Mouse (Mus musculus) forelimb bud, embryonic 11.5 days (tissue): ENCODE measurements around the gene Creg2.
A peak's percentile ranks its signal among the peaks of the same experiment; 100 is the strongest.
"Not testable (repeated sequence)": the region's sequence is repeated elsewhere in the genome, so short reads cannot be mapped to it uniquely, and the experiment has no call there.

ENCODE experiments used
- DNase-seq: peaks from one replicate; pipeline ENCODE4 v3.0.0-alpha.2; 2012; ENCODE audit warnings: low read depth, low spot score

Creg2 gene

DNA sequence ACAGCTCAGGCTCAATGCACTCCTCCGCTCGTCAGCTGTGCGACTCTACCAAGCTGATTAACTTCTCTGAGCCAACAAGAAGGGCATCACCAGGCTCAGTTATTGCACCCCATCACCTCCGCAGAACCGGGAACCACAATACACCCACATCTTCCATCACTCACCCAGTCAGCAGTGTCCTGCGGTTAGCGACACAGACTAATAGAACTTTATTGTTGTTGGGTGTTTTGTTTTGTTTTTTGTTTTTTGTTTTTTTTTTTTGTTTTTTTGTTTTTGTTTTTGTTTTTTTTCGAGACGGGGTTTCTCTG lies at the start of gene Creg2:
TSS of gene Creg2 (minus strand) at position 234 of the 308 bp plus-strand sequence.
- no peak for DNase-seq

- DNase-seq, result peak; percentile 54
Measured at GRCm38 (mm10) chr1:39700599-39701273, 49.5 kb upstream of the Creg2 start.

DNA sequence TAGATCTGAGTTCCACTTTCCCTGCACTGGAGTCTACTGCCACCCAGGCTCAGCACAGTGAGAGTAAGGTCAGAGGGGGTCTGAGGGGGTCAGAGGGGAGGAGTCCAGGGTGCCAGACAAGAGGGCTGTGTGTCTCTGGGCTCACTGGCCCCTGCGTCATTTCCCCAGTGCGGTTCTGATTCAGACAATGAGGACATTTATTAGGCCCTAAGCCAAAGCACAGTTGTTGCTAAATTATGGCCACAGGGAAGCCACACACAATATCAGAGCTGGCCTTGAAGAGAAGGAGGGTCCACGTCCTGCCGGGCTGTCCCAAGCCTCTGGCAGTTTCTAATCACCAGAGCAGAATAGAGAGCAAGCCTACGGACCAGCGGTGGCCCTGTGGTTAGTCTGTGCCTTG lies 47.2 kb upstream of the Creg2 start:
- DNase-seq, result no peak

GRCm38 (mm10) chr1:39695198-39695597 lies 43.9 kb upstream of the Creg2 start:
- DNase-seq, result no peak

GRCm38 (mm10) chr1:39694756-39695155 lies 43.5 kb upstream of the Creg2 start:
- no peak for DNase-seq

DNA sequence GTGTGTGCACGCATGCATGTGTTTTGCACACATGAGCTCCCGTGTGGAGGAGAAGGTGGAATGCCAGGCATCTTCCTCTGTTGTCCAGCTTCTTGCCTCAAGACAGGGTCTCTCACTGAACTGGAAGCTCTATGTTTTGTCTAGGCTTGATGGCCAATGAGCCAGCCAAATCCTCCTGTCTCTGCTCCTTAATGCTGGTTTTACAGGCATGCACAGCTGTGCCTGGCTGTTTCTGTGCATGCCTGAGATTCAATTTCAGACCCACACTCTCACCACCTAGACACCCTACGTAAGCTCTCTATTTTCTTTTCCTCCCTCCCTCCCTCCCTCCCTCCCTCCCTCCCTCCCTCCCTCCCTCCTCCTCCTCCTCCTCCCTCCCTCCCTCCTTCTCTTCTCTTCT lies 40.7 kb upstream of the Creg2 start:
- no peak for DNase-seq

GRCm38 (mm10) chr1:39691061-39691460 lies 39.8 kb upstream of the Creg2 start:
- DNase-seq, result no peak

- no peak for DNase-seq
Measured at GRCm38 (mm10) chr1:39688573-39688972, 37.3 kb upstream of the Creg2 start.

- no peak for DNase-seq
Measured at GRCm38 (mm10) chr1:39687279-39687678, 36.0 kb upstream of the Creg2 start.

- DNase-seq, result peak; percentile 72
Measured at GRCm38 (mm10) chr1:39685841-39686240, 34.6 kb upstream of the Creg2 start.

DNA sequence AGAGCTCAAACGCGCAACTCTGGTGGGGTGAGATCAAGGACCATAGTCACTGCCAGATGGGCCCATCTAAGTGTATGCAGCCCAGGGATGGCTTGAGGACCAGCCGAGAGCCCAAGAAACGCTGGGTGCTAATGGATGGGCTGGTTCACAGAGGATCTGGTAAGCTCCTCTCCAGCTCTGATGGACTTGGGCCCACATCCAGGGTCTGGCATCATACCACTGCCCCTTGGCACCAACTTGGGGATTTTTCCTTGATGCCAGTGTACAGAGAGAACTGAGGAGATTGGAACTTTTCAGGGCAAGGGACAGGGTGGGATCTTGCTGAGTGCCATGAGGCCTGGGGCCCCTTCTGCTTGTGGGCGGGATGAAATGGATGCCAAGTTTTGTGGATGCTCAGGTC lies 30.4 kb upstream of the Creg2 start:
- DNase-seq, result no peak

DNA sequence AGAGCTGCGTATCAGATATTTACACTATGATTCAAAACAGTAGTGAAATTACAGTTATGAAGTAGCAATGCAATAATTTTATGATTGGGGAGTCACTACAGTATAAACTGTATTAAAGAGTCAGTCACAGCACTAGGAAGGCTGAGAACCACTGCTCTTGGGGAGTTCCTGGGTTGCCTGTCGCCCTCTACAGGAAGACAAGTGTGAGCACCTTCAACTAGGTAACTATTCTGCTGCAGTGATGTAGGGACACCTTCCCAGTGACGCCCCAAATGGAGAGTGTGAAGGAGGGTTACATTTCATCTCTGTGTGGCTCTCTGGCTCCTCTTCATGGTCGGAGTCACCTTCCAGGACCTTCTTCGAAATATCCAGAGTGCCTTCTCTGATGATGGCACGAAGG lies 29.3 kb upstream of the Creg2 start:
- no peak for DNase-seq

- no peak for DNase-seq
Measured at GRCm38 (mm10) chr1:39678883-39679282, 27.6 kb upstream of the Creg2 start.

DNA sequence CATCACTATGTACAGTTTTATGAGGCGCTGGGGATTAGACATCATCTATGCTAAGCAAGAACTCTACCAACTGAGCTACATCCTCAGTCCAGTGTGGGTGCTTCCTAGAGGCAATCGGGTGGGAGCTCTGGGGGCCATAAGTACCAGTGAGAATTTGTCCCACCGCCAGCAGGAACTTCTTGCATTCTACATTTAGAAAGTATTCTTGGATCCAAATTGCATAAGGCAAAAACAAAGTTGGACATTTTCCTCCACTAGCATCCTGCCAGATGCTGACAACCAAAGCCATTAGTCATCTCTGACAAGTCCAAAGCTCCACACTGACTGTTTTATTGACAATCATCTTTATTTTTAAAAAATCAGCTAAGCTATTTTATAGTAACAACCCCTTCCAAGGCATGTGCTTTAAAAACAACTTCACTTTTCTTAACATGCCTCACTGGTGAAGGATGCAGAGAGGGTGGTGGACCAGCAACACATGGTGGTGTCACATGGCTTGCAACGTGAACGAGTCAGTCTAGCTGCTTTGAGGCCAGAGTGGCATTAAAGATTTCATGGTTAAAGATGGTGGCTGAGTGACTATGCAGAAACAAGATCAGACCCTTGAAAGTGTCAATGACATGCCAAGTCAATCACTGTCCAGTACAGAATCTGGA lies 25.1 kb upstream of the Creg2 start:
- no peak for DNase-seq

DNA sequence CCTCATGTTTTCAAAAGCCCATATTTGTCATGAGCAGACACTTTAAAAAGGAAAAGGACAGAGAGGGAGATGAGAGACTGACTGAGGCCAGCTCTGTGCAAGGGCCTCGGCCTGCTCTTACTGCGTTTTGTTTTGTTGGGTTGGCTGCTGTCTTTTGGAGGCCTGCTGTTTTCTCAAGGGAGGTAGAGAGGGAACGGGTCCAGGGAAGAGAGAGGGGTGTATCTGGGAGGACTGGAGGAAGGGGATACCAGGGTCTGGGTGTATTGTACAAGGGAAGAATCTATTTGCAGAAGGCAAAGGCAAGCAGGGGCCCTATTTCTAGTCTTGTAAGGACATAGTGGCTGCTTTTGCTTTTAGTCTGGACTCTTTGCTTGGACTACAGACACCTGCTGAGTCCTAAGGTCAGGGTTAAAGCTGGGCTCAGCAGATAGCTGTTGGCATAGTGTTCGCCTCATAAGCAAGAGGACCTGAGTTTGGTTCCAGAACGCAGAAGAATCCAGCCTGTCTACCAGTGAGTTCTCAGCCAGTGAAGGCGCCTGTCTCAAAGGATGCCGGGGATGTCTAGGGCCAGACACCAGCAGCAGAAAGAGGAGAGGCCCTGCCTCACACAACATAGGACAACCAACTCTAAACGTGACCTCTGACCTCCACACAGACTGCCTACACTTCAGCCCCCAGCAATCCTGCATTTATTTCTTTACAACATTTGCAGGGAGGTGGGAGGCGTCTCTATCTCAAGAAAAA lies 21.3 kb upstream of the Creg2 start:
- DNase-seq, result no peak

DNA sequence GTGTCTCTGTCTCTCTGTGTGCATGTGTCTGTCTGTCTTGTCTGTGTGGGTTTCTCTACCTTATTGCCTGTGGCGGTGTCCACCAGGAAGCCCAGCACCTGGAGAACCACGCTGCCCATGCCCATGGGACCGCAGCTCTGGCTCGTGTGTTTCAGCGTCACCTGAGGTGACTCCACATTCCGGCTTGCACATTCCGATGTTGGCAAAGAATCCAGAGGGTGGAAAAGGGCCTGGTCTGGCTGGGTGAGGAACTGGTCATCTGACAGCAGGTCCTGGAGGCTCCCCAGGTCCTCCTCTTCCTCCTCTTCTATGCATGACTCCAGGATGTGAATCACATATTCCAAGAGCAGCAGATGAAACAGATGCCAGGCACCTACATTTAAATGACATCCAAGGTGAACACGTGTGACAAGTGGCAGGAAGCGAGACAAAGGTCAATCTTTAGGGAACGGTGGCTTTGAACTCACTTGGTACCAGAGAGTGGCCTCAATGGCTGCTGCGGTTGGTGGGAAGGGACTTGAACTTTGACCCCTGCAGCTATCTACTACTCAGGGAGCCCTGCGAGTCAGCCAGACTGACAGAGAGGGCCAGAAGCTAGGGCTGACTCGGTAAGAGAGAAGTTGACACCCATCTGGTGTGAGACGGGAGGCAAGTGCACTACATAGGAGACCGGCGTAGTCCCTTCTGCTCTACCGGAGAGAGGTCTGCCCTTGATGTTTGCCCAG lies 19.1 kb upstream of the Creg2 start:
- no peak for DNase-seq

- DNase-seq, result no peak
Measured at GRCm38 (mm10) chr1:39666751-39667252, 15.5 kb upstream of the Creg2 start.

- DNase-seq, result no peak
Measured at GRCm38 (mm10) chr1:39664039-39664625, 12.9 kb upstream of the Creg2 start.

DNA sequence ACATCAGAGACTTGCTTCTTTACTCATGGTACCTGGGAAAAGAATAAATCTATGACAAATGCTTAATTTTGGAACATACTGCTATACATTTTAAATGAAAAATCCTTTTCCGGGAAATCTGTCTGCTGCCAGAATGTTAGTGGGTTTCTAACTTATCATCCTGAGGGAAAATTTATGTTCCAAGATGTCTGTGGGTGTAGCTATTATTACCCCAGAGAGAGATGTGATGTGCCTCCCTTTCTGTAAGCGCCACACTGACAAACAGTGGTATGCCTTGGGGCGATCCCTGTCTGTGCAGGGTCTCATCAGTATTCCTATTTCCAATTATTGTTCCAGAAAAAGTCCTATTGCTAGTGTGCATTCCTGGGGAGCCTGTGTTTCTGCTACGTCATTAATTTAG lies 11.8 kb upstream of the Creg2 start:
- DNase-seq, result no peak

DNA sequence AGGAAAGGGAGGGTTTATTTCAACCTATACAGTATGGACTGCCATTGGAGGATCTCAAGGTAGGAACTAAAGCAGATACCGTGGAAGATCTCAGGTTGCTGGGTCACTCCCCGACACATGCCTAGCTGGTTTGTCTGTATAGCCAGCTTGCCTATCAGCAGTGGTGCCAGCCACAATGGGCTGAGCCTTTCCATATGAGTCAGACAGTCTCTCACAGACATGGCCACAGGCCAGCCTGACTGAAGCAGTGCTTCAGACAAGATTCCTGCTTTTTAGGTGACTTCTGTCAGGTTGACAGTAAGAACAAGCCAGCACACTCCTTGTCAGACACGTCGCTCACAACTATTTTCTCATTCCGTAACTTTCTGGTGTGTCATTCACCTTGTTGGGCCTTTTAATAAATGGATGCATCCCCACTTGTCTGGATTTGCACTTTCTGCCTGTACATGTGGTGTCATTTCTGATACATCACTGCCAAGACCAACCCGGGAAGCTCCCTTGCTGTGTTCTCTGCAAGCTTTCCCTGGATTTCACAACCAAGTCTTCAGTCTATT lies 5.8 kb upstream of the Creg2 start:
- no peak for DNase-seq

DNA sequence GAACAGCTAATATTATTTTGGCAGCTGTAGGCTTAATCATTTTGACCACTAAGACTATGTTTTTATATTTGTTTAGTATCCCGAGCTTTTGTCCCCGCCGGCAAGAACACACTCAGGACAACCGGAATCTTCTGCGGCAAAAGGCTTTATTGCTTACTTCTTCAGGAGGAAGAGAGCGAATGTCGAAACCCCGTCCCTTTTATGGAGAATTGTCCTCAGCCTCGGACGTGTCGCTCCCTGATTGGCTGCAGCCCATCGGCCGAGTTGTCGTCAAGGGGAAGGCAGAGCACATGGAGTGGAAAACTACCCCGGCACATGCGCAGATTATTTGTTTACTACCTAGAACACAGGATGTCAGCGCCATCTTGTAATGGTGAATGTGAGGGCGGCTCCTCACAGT lies 3.6 kb upstream of the Creg2 start:
- DNase-seq, result not testable (repeated sequence)
